Mouse (Mus musculus) hindbrain, embryonic 11.5 days (tissue): ENCODE data around the gene Trpm7. TPM values are rescaled to one million over a fixed set of nuclear protein-coding genes. Genes with fewer than 3 reads are reported as not detected.
"Not testable (repeated sequence)": the region's sequence is repeated elsewhere in the genome, so short reads cannot be mapped to it uniquely, and the experiment has no call there.

ENCODE experiments used
- ATAC-seq: fragments of 200-750 bp; cut with Nextera tagmentation; 2 replicates; pipeline ENCODE4 v1.8.0; 2017; ENCODE audit warnings: mild to moderate bottlenecking, moderate TSS enrichment, moderate library complexity; ENCODE audit not compliant: low FRiP score
- DNase-seq: peaks from one replicate; pipeline ENCODE4 v3.0.0-alpha.2; 2015; ENCODE audit warnings: low spot score
- H3K27ac ChIP-seq: fragments of 300-500 bp; sonication (generic); 2 replicates; pipeline ENCODE4 v1.5.1; 2014; ENCODE audit warnings: mild to moderate bottlenecking, low read depth, low read length
- H3K27me3 ChIP-seq: fragments of 300-500 bp; sonication (generic); 2 replicates; pipeline ENCODE4 v1.6.1; 2014; ENCODE audit warnings: mild to moderate bottlenecking, low read length, moderate library complexity, mixed read lengths; ENCODE audit not compliant: control insufficient read depth, insufficient read depth
- H3K36me3 ChIP-seq: fragments of 300-500 bp; sonication (generic); 2 replicates; pipeline ENCODE4 v1.6.1; 2014; ENCODE audit warnings: mild to moderate bottlenecking, low read length, moderate library complexity, mixed read lengths; ENCODE audit not compliant: control insufficient read depth, insufficient read depth
- H3K4me1 ChIP-seq: fragments of 300-500 bp; sonication (generic); replicated peaks from 2 replicates; pipeline ENCODE4 v1.6.1; 2014; ENCODE audit warnings: low read length, mixed read lengths; ENCODE audit not compliant: control insufficient read depth, insufficient read depth
- H3K4me2 ChIP-seq: fragments of 300-500 bp; sonication (generic); replicated peaks from 2 replicates; pipeline ENCODE4 v1.6.1; 2014; ENCODE audit warnings: mild to moderate bottlenecking, low read depth, low read length
- H3K4me3 ChIP-seq: fragments of 300-500 bp; sonication (generic); 2 replicates; pipeline ENCODE4 v1.5.1; 2014; ENCODE audit warnings: low read depth, low read length
- H3K9ac ChIP-seq: fragments of 300-500 bp; sonication (generic); 2 replicates; pipeline ENCODE4 v1.6.1; 2014; ENCODE audit warnings: low read depth, low read length
- H3K9me3 ChIP-seq: fragments of 300-500 bp; sonication (generic); 2 replicates; pipeline ENCODE4 v1.6.1; 2016; ENCODE audit warnings: low read length; ENCODE audit not compliant: control insufficient read depth
- WGBS: fragments of 180-500 bp; shearing (Covaris S2); extraction: QIAGEN DNeasy Blood & Tissue Kit; methylation state at CpG from one replicate; pipeline ENCODE4 v1.1.7; 2014; 5-methylcytosine and 5-hydroxymethylcytosine counted together
- polyA plus RNA-seq: library from polyadenylated mRNA; unstranded; fragments of >200 nt; fragmentation: Nextera tagmentation; extraction: Ambion mirVana; gene quantifications from 2 replicates; pipeline ENCODE4 v1.2.1, GENCODE M21; 2014

Trpm7 gene
- polyA plus RNA-seq, 1 experiment from 2014 or later, result 43.0 TPM

DNA sequence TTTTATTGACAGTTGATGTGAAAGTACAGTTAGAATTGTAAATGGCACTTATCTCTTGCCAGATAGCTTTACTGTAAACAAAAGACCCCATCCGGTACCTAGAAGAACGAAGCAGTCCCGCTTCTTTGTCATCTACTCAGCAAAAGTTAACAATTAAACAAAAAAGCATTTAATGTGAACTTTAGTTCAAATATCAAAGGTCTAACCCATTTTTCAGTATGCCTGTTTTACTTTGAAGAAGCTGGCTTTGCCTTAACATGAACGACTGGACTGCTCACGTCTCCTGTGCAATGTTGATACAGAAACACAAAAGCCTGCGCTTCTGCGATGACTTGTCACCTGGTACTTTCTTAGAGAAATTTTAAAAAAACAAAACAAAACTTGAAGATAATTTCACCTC is 16.3 kb upstream of the Trpm7 start:
- no peak overlapping the region for H3K9ac ChIP-seq
- H3K4me1 ChIP-seq, result no peaks in the 10 kb centered on the region
- DNase-seq, result no peak
- no peaks in the 10 kb centered on the region for H3K9me3 ChIP-seq
- 94% methylated on average over 7 of the region's 7 CpGs for WGBS
- ATAC-seq, result no peak
- H3K36me3 ChIP-seq, result no peaks in the 10 kb centered on the region
- no peak overlapping the region for H3K4me2 ChIP-seq
- H3K27me3 ChIP-seq, result no peaks in the 10 kb centered on the region
- H3K4me3 ChIP-seq, result no peak overlapping the region
- H3K27ac ChIP-seq, result no peak overlapping the region

DNA sequence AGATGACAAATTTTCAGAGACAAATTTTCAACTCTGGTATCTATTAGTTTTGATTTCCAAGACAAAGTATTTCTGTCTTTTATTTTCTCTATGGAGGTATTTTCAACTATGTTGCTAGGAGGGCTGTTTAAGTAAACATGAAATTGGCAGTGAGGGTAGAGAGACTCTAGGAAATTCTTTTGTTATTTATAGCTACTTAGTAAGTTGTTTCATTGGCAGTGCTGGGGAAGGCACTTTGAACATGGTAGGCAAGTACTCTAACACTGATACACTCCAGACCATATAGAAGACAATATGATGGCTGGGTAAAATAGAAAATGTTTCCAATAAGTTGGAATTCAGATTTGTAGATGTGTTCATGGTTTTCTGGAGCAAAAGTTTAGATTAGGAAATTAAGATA is 15.7 kb upstream of the Trpm7 start:
- Histone ChIP-seq H3K9ac (no peak overlapping the region), H3K4me1 (no peaks in the 10 kb centered on the region), H3K27ac (no peak overlapping the region), H3K27me3 (no peaks in the 10 kb centered on the region), H3K4me3 (no peak overlapping the region), H3K36me3 (no peaks in the 10 kb centered on the region), H3K9me3 (no peaks in the 10 kb centered on the region), H3K4me2 (no peak overlapping the region)
- DNase-seq (no peak), ATAC-seq (no peak)

DNA sequence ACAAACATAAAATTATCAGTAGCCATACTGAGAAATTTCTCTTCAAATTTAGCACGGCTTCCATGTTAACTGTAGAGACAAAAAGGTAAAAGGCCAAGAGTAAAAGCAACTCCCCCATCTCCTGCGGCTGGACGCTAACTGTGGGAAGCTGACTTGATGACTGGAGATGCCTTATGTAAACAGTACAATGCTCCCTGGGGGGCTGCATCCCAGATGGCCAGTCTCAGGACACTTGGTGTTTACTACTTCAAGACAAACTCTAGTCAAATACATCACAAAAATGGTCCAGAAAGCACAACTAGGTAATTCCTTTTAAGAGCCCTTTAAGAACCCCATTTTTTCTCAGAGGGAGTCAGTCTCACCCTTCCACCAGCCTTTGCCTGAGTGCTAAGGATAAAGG is 11.1 kb upstream of the Trpm7 start:
- ATAC-seq, result no peak
- 57% methylated on average over 3 of the region's 3 CpGs for WGBS

DNA sequence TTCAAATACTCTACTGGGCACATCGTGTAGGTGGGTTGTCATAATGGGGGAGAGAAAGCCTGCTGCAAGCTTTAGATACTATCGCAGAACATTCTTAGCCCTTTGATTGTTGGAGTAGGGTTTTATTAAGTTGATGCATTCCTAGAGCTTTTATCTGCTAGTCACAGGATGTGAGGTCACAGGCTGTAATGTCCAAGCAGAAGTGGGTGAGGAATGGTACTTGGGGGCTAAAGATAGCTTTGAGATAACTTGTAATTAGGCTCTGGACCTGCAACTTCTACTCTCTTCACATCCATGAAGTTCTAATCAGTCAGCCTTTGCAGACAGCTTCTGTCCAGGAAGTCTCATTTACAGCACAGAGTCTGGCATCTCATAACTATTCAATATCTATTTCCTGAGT is 9.8 kb upstream of the Trpm7 start:
- H3K4me3 ChIP-seq, result no peak overlapping the region
- H3K27me3 ChIP-seq, result no peaks in the 10 kb centered on the region
- no peaks in the 10 kb centered on the region for H3K36me3 ChIP-seq
- H3K4me1 ChIP-seq, result no peaks in the 10 kb centered on the region
- H3K9ac ChIP-seq, result no peak overlapping the region
- no peak overlapping the region for H3K27ac ChIP-seq
- no peak for DNase-seq
- WGBS, result 86% methylated on average over 2 of the region's 2 CpGs
- H3K9me3 ChIP-seq, result no peaks in the 10 kb centered on the region
- no peak for ATAC-seq
- H3K4me2 ChIP-seq, result no peak overlapping the region

More for the DNA sequence above, 11.1 kb upstream of the Trpm7 start:
- DNase-seq, result no peak
- Histone ChIP-seq H3K9me3 (no peaks in the 10 kb centered on the region), H3K4me3 (no peak overlapping the region), H3K27me3 (no peaks in the 10 kb centered on the region), H3K4me2 (no peak overlapping the region), H3K27ac (no peak overlapping the region), H3K4me1 (no peaks in the 10 kb centered on the region), H3K9ac (no peak overlapping the region), H3K36me3 (no peaks in the 10 kb centered on the region)

DNA sequence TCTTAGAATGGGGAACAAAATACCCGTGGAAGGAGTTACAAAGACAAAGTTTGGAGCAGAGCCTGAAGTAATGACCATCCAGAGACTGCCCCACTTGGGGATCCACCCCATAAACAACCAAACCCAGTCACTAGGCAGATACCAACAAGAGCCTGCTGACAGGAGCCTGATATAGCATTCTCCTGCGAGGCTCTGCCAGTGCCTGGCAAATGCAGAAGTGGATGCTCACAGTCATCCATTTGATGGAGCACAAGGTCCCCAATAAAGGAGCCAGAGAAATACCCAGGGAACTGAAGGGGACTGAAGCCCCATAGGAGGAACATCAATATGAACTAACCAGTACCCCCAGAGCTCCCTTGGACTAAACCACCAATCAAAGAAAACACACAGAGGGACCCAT is 6.7 kb upstream of the Trpm7 start:
- not testable (repeated sequence) for H3K9ac ChIP-seq, H3K27me3 ChIP-seq, H3K4me2 ChIP-seq, H3K27ac ChIP-seq, H3K9me3 ChIP-seq, H3K4me3 ChIP-seq, H3K4me1 ChIP-seq, DNase-seq, H3K36me3 ChIP-seq, ATAC-seq
- 57% methylated on average over 2 of the region's 2 CpGs for WGBS

DNA sequence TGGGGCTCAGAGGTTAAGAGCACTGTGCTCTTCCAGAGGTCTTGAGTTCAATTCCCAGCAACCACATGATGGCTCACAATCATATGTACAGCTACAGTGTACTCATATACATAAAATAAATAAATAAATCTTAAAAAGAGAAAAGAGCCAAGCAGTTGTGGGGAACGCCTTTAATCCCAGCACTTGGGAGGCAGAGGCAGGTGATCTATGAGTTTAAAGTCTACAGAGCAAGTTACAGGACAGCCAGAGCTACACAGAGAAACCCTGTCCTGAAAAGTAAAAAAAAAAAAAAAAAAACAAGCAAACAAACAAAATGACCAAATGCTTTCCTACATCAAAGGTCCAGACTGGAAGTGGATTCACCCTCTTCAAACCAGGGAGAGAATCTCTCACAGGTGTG is 2.0 kb upstream of the Trpm7 start:
- Histone ChIP-seq H3K4me1 (no peaks in the 10 kb centered on the region), H3K9me3 (no peaks in the 10 kb centered on the region), H3K27ac (no peak overlapping the region), H3K4me3 (no peak overlapping the region), H3K4me2 (no peak overlapping the region), H3K27me3 (no peaks in the 10 kb centered on the region), H3K36me3 (no peaks in the 10 kb centered on the region), H3K9ac (no peak overlapping the region)
- ATAC-seq (no peak), DNase-seq (no peak)
- 81% methylated on average over 1 of the region's 1 CpGs for WGBS

DNA sequence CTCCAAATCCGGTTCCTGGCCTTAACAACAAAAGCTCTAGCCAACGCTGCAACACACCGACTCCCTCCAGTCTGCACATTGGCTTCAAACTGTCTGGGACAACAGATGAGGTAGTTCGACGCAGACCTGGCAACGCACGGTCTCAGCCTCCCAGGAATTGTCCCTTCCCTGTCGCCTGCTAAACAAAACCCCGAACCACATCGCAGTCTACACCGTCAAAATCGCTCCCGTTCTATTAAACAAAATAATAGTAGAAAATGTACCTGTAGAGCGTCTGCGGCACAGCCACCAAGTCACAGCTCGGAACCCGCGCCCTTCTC is 554 bp downstream of the Trpm7 start:
- peak overlapping the region; percentile 61 for H3K4me2 ChIP-seq
- peak overlapping the region; percentile 77 for H3K9ac ChIP-seq
- ATAC-seq (peak; percentile 67; the same call in 1 of the 2 replicates), DNase-seq (peak; percentile 64)
- H3K27me3 ChIP-seq, result no peaks in the 10 kb centered on the region
- H3K9me3 ChIP-seq, result no peaks in the 10 kb centered on the region
- no peaks in the 10 kb centered on the region for H3K36me3 ChIP-seq
- peak overlapping the region; percentile 92 for H3K27ac ChIP-seq
- peak overlapping the region; percentile 82 for H3K4me3 ChIP-seq
- no peaks in the 10 kb centered on the region for H3K4me1 ChIP-seq
- under 1% methylated on average over 18 of the region's 18 CpGs for WGBS

DNA sequence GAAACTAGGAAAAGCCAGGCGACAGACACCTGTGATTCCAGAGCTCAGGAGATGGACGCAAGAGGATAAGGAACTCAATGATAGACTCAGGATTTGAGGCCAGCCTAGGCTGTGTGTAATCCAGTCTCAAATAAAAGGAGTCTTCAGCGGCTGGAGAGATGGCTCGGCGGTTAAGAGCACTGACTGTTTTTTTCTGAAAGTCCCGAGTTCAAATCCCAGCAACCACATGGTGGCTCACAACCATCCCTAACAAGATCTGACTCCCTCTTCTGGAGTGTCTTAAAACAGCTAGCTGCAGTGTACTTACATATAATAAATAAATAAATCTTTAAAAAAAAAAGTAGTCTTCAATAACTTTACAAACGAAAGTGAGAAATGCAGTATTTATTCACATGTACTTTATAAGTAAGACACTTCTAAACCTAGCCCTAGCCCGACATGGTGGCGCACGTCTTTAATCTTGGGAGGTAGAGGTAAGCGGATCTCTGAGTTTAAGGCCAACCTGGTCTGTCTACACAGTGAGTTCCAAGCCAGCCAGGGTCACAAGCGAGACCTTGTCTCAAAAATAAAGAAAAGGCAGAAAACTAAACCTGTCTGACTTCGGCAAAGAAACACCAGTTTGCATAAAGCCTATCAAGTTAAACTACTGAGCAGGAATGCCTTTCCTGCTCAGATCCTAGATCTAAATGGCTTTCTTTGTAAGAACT is 1.1 kb downstream of the Trpm7 start:
- Histone ChIP-seq H3K4me3 (peak overlapping the region; percentile 82), H3K4me2 (peak overlapping the region; percentile 61), H3K9me3 (no peaks in the 10 kb centered on the region), H3K27ac (peak overlapping the region; percentile 92; the same call in 1 of the 2 replicates), H3K36me3 (no peaks in the 10 kb centered on the region), H3K27me3 (no peaks in the 10 kb centered on the region), H3K9ac (peak overlapping the region; percentile 77), H3K4me1 (no peaks in the 10 kb centered on the region)
- 33% methylated on average over 13 of the region's 13 CpGs for WGBS
- DNase-seq, result peak; percentile 20
- ATAC-seq, result no peak

DNA sequence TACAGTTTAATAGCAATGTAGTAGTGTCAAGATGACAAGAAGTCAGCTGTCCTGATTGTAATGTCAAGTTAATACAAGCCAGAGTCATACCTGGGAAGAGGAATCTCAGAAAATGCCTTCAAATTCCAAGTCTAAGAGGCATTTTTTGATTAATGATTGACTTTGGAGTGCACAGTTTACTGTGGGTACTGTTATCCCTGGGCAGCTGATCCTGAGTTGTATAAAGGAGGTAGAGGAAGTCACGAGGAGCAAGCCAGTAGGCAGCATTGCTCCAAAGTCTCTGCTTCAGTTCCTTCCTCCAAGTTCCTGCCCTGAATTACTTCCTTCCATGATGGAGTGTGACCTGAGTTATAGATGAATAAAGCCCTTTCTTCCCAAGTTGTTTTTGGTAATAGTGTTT is 9.7 kb downstream of the Trpm7 start:
- Histone ChIP-seq H3K36me3 (no peaks in the 10 kb centered on the region), H3K9ac (no peak overlapping the region), H3K27me3 (no peaks in the 10 kb centered on the region), H3K9me3 (no peaks in the 10 kb centered on the region), H3K4me2 (no peak overlapping the region), H3K27ac (no peak overlapping the region), H3K4me1 (no peaks in the 10 kb centered on the region), H3K4me3 (no peak overlapping the region)
- ATAC-seq (no peak), DNase-seq (no peak)
- WGBS, result 76% methylated on average over 1 of the region's 1 CpGs
